Mouse (Mus musculus) Patski (cell line): ENCODE results near the gene Six5. TPM values are rescaled to one million over a fixed set of nuclear protein-coding genes. Genes with fewer than 3 reads are reported as not detected.

Experiments
- ATAC-seq: fragments of 100-300 bp; one replicate; pipeline ENCODE4 v1.8.0; 2021
- CTCF ChIA-PET: fragments of 350-600 bp; sonication (Branson Sonifier 250); formaldehyde crosslinking; loops from one replicate; lab custom pipeline; 2022; ENCODE audit warnings: inconsistent platforms; lab: Charles Lee
- POLR2A ChIA-PET: fragments of 350-600 bp; sonication (Branson Sonifier 250); formaldehyde crosslinking; loops from one replicate; lab custom pipeline; 2022; ENCODE audit warnings: antibody characterized with exemption, inconsistent platforms; lab: Charles Lee
- DNase-seq: peaks from one replicate; pipeline ENCODE4 v3.0.0-alpha.2; 2011; ENCODE audit warnings: low read depth, low spot score
- H3K27me3 ChIP-seq: fragments of 371-371 bp; one replicate; pipeline ENCODE4 v1.5.1; 2021
- CTCF ChIP-seq: fragments of 100-300 bp; IDR thresholded peaks from one replicate; pipeline ENCODE4 v1.5.1; 2021
- in situ Hi-C: fragments of 300-500 bp; cut with MboI; formaldehyde crosslinking; loops from 3 replicates; pipeline ENCODE4 v1.11.1; 2018; ENCODE audit warnings: low pct_unique_long_range_greater_than_20kb, mixed read lengths
- polyA plus RNA-seq: library from polyadenylated mRNA; unstranded; gene quantifications from one replicate; pipeline ENCODE4 v1.2.3, GENCODE M21; 2021

Six5 gene
- polyA plus RNA-seq = 12.6 TPM

- in situ Hi-C loops = no loop called here
- ATAC-seq (no peak), DNase-seq (no peak)
- no peak for TF ChIP-seq CTCF
- ChIA-PET POLR2A (interaction anchor here (0.5 to 5.8 kb wide), 4 partner anchors 12 to 92 kb away, joined by 5 to 48 read pairs (median 21); partner anchors contain the start of genes Dmpk and Dmwd), CTCF (interaction anchor here (17.1 kb wide), 1 partner anchor 20 kb away, joined by 238 read pairs; the partner anchor contains the start of gene Dmwd)
- H3K27me3 ChIP-seq = no peaks in the 10 kb centered on the region
Observed at GRCm38 (mm10) chr7:19094471-19094825, at the start of gene Six5. Six5 (plus strand) TSS chr7:19094594.

- H3K27me3 ChIP-seq = no peaks in the 10 kb centered on the region
- in situ Hi-C loops = no loop called here
- ATAC-seq (no peak), DNase-seq (no peak)
- ChIA-PET CTCF (interaction anchor here (1.3 kb wide), 1 partner anchor 17 kb away, joined by 3 read pairs; no protein-coding TSS in a partner anchor), POLR2A (interaction anchor here (1.7 kb wide), 1 partner anchor 8 kb away, joined by 5 read pairs; no protein-coding TSS in a partner anchor)
- no peak for TF ChIP-seq CTCF
Observed at GRCm38 (mm10) chr7:19044616-19045015, 49.8 kb upstream of the Six5 start.

GRCm38 (mm10) chr7:19046286-19047069 lies 47.9 kb upstream of the Six5 start:
- no peaks in the 10 kb centered on the region for H3K27me3 ChIP-seq
- ATAC-seq = no peak
- POLR2A ChIA-PET = interaction anchor here (1.3 kb wide), 1 partner anchor 13 kb away, joined by 6 read pairs; no protein-coding TSS in a partner anchor
- TF ChIP-seq CTCF = no peak
- DNase-seq = no peak
- CTCF ChIA-PET = interaction anchor here (1.2 to 1.6 kb wide), 2 partner anchors 9 to 13 kb away, joined by 3 read pairs; no protein-coding TSS in a partner anchor
- in situ Hi-C loops = no loop called here

GRCm38 (mm10) chr7:19048006-19048527 lies 46.3 kb upstream of the Six5 start:
- CTCF ChIA-PET = interaction anchor here (1.6 kb wide), 1 partner anchor 8 kb away, joined by 3 read pairs; no protein-coding TSS in a partner anchor
- POLR2A ChIA-PET = no interaction called here
- DNase-seq (no peak), ATAC-seq (no peak)
- in situ Hi-C loops = no loop called here
- H3K27me3 ChIP-seq = no peaks in the 10 kb centered on the region
- no peak for TF ChIP-seq CTCF

GRCm38 (mm10) chr7:19049252-19049651 lies 45.1 kb upstream of the Six5 start:
- ChIA-PET POLR2A (no interaction called here), CTCF (interaction anchor here (0.8 kb wide), 1 partner anchor 15 kb away, joined by 3 read pairs; no protein-coding TSS in a partner anchor)
- in situ Hi-C loops = no loop called here
- ATAC-seq (no peak), DNase-seq (no peak)
- no peaks in the 10 kb centered on the region for H3K27me3 ChIP-seq
- no peak for TF ChIP-seq CTCF

- ChIA-PET POLR2A (no interaction called here), CTCF (no interaction called here)
- DNase-seq = no peak
- in situ Hi-C loops = no loop called here
- no peak for ATAC-seq
- TF ChIP-seq CTCF = no peak
- no peaks in the 10 kb centered on the region for H3K27me3 ChIP-seq
Observed at GRCm38 (mm10) chr7:19050172-19050571, 44.2 kb upstream of the Six5 start.

- no peak for TF ChIP-seq CTCF
- in situ Hi-C loops = no loop called here
- no peak for ATAC-seq
- no peak for DNase-seq
- H3K27me3 ChIP-seq = no peaks in the 10 kb centered on the region
- CTCF ChIA-PET = no interaction called here
- POLR2A ChIA-PET = no interaction called here
Observed at GRCm38 (mm10) chr7:19051161-19051560, 43.2 kb upstream of the Six5 start.

GRCm38 (mm10) chr7:19052345-19053135 lies 41.9 kb upstream of the Six5 start:
- H3K27me3 ChIP-seq = no peaks in the 10 kb centered on the region
- TF ChIP-seq CTCF = no peak
- CTCF ChIA-PET = no interaction called here
- POLR2A ChIA-PET = interaction anchor here (1.7 kb wide), 1 partner anchor 8 kb away, joined by 5 read pairs; no protein-coding TSS in a partner anchor
- DNase-seq (no peak), ATAC-seq (no peak)
- in situ Hi-C loops = no loop called here

GRCm38 (mm10) chr7:19053136-19053532 lies 41.3 kb upstream of the Six5 start:
- no peak for ATAC-seq
- no peak for DNase-seq
- no peak for TF ChIP-seq CTCF
- ChIA-PET POLR2A (interaction anchor here (1.7 kb wide), 1 partner anchor 9 kb away, joined by 5 read pairs; no protein-coding TSS in a partner anchor), CTCF (no interaction called here)
- no peaks in the 10 kb centered on the region for H3K27me3 ChIP-seq
- in situ Hi-C loops = no loop called here
